Mouse (Mus musculus): ENCODE data around the gene Fbxw9. TPM values are rescaled to one million over a fixed set of nuclear protein-coding genes. Genes with fewer than 3 reads are reported as not detected.

Fbxw9 gene
- 7.7 and 11.9 TPM in 2 replicates for polyA plus RNA-seq (2015; fragmentation: Nextera tagmentation; extraction: Ambion mirVana)

DNA sequence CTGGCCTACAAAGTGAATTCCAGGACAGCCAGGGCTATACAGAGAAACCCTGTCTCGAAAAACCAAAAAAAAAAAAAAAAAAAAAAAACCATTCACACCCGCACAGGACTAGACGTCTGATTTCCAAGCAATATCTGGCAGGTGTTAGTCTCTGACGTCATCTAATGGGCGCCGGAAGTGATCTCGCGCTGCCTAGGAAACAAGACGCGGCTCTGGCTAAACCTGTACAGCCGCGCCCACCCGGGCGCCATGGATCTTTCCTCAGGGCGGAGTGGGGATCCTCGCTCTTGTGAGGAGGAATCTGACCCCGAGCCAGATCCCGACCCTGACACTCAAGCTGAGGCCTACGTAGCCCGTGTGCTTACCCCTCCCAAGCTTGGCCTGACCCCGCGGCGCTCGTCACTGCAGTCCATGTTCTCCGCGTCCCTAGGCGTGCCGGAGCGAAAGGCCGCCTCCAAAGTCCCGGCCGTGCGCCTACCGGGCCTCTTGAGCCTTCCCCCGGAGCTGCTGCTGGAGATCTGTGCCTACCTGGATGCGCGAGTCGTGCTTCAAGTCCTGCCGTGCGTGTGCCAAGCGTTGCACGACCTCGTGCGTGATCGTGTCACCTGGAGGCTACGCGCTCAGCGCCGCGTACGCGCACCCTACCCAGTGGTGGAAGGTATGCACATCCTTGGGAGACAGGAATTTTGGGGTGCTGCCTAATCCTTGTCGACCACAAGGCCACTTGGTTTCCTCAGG is at the start of gene Fbxw9:
TSS of gene Fbxw9 (plus strand) at position 177 of the 738 bp plus-strand sequence.

DNA sequence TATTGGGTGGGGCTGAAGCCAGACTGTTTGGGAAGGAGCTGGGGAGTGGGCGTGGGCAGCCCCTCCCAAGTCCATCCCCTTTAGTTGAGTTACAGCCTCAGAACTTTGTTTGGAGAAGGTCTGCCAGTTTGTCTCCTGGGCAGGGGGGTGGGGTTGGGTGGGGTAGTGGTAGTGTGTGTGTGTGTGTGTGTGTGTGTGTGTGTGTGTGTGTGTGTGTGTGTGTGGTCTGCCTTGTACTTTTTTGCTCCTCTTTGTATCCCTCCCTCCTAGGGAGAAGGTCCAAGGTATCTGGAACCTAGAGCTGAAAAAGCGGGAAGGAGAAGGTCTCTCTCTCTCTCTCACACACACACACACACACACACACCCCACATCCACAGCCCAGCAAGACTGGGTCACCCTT is 45.4 kb upstream of the Fbxw9 start, which contains the start of gene Best2:
TSS of gene Best2 (minus strand) at position 101 of the 400 bp plus-strand sequence.

GRCm38 (mm10) chr8:85025098-85025932 is 34.5 kb upstream of the Fbxw9 start, which contains the start of gene Asna1:
Gene Asna1 (minus strand): TSS chr8:85025281.

DNA sequence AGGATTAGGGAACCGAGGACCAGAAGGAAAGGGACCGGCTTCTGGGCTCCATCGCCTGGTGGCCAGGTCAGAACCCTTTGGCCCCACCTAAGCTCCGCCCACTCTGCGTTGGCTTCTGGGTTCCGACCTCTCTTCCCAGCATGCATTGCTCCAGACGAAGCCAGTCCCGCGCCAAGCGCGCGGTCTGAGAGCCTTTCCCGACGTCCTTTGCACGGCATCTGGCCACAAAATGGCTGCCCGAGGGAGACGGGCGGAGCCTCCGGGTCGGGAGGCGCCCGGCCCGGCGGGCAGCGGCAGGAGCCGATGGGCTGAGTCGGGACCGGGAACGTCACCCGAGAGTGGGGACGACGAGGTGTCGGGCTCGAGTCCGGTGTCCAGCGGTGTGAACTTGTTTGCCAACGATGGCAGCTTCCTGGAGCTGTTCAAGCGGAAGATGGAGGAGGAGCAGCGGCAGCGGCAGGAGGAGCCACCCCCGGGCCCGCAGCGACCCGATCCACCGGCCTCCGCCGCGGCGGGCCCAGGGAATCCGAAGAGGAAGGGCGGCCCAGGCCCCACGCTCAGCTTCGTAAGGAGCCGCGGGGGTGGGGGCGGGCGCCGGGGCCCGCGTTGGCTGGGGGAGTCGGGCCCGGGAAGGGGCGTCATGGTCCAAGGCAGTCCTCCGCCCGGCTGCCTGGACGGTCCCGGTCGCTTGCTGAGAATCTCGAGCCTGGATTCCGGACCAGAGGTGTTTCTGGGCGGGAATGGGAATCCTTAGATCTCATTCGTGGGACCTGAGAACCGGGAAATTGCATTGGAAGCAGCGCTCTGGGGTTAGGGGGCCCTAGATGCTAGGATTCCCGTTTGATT is 33.0 kb upstream of the Fbxw9 start, which contains the start of gene Trir:
TSS of gene Trir (plus strand) at position 154 of the 846 bp plus-strand sequence.

DNA sequence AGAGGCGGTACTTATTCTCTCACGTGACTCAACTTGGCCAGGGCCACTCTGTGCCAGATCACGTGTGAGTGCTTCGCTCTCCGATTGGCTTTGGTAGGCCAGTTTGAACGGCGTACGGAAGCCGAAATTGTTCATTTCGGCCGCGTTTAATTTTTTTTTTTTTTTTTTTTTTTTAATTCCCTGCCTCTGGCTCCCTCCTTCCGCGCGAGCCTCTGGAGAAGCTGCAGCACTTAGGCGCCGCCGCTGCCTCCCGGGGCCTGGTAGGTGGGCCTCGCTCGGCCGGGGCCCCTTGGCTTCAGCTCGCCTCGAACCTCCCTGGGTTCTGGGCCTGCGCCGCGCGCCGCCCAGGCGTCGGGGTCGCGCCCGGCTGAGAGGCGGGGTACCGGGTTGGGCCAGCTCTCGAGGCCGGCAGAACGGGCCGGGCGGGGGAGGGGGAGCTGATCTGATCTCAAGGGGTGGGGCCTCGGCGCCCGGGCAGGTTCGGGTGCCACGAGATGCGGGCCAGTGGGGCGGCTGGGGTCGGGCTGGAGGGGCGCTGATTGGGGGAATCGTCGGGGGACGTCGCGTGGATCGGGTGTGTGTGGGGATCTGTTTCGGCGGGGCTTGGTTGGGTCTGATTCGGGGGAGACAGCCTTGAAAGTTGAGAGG is 23.0 kb upstream of the Fbxw9 start, which contains the start of gene Tnpo2:
TSS of gene Tnpo2 (plus strand) at position 198 of the 648 bp plus-strand sequence.

GRCm38 (mm10) chr8:85067982-85068381 is 8.1 kb downstream of the Fbxw9 start, which contains the start of gene Gm5741:
Gene Gm5741 (minus strand): TSS chr8:85067982.

GRCm38 (mm10) chr8:85071514-85072281 is 11.8 kb downstream of the Fbxw9 start, which contains the start of gene Dhps:
Gene Dhps (plus strand): TSS chr8:85071757.

DNA sequence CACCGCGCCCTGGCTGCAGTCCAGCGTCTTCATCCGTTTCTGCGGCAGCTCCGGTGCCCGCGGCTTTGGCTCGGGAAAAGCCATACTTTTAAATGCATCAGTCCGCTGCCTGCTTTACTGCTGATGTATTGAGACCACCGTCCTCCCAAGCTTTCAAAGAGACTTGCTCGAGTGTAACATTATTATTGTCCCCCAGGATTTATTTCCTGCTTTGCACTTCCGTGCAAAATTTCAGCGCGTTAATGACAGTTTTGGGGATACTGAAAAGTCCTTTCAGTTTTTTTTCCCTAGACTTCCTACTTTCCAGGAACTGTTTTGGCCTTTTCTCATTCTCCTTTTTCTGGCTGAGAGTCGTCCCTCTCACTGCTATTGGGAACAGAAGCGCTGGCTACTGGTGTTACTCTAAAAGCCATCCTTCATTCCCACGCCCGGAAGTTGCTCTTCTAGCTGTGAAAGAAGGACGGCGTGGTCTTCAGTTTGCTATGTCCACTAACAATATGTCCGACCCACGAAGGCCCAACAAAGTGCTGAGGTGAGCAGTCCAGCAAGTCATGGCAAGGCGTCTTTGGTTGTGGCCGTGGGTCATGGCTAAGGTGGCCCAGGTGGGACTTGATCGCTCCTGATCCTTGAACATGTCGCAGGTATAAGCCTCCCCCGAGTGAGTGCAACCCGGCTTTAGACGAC is 20.8 kb downstream of the Fbxw9 start, which contains the start of gene Wdr83os:
TSS of gene Wdr83os (plus strand) at position 209 of the 684 bp plus-strand sequence.

DNA sequence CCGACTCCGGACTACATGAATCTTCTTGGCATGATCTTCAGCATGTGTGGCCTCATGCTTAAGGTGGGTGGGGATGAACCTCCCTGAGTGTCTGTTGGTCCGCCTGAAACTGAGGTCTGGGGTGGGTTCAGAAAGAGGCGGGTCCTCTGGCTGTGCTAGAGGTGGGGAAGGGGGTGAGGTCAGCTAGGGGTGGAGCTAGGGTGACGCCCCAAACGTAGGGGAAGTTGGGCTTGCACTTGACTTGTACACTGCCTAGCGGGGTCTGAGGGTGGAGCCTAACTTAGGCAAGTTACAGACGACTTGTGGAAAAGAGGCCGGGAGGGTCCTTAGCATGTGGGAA is 21.3 kb downstream of the Fbxw9 start, which contains the start of gene Wdr83:
TSS of gene Wdr83 (minus strand) at position 91 of the 340 bp plus-strand sequence.

DNA sequence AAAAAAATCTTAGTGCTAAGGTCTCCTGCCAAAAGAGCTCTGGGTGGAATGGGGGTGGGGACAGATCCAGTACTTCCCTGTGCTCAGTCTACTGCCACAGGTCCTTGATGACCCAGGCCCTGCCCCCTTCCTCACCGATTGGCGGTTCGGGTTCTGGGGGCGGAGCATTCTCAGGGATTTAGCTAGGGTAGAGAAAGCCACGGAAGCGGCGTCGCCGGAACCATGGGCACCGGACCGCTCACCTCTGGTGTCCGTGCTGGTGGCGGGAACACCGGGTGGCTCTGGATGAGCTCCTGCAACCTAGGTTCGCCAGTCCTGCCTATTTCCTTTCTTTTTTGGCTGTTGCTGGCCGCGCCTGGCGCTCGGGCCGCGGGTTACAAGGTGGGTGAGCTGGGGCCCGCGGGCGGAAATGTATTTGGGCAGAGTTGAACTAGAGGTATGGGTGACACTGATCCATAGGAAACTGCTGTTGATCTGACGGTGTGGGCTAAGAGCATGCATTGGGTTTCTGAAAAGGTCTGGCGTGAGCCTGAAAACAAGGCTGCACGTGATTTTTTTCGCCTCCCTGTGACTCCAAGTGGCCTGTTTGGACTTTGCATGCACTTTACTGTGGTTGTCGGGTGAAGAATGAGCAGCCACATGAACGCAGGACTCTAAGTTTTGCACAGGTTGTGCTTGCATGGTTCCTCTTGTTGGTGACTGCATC is 23.4 kb downstream of the Fbxw9 start, which contains the start of gene Man2b1:
TSS of gene Man2b1 (plus strand) at position 163 of the 706 bp plus-strand sequence.

Other genes starting within 250 kb of the Fbxw9 start
- gene Dand5, start 237.2 kb upstream of the Fbxw9 start, polyA plus RNA-seq (2015; fragmentation: Nextera tagmentation; extraction: Ambion mirVana): 3.4 and 3.7 TPM in 2 replicates
- gene Gadd45gip1, start 228.5 kb upstream of the Fbxw9 start, polyA plus RNA-seq (2015; fragmentation: Nextera tagmentation; extraction: Ambion mirVana): 42.0 and 45.4 TPM in 2 replicates
- gene Rad23a, start 219.4 kb upstream of the Fbxw9 start, polyA plus RNA-seq (2015; fragmentation: Nextera tagmentation; extraction: Ambion mirVana): 257 and 273 TPM in 2 replicates
- 262 and 293 TPM in 2 replicates for gene Calr, start 213.1 kb upstream of the Fbxw9 start, polyA plus RNA-seq (2015; fragmentation: Nextera tagmentation; extraction: Ambion mirVana)
- gene Farsa, start 203.1 kb upstream of the Fbxw9 start, polyA plus RNA-seq (2015; fragmentation: Nextera tagmentation; extraction: Ambion mirVana): 63.1 and 64.4 TPM in 2 replicates
- gene Syce2, start 187.9 kb upstream of the Fbxw9 start, polyA plus RNA-seq (2015; fragmentation: Nextera tagmentation; extraction: Ambion mirVana): 100 and 115 TPM in 2 replicates
- 22.5 and 24.8 TPM in 2 replicates for gene Gcdh, start 166.1 kb upstream of the Fbxw9 start, polyA plus RNA-seq (2015; fragmentation: Nextera tagmentation; extraction: Ambion mirVana)
- 323 and 405 TPM in 2 replicates for gene Klf1, start 158.1 kb upstream of the Fbxw9 start, polyA plus RNA-seq (2015; fragmentation: Nextera tagmentation; extraction: Ambion mirVana)
- 29.2 TPM in 2 replicates for gene Dnase2a, start 151.5 kb upstream of the Fbxw9 start, polyA plus RNA-seq (2015; fragmentation: Nextera tagmentation; extraction: Ambion mirVana)
- gene Mast1, start 122.7 kb upstream of the Fbxw9 start, polyA plus RNA-seq (2015; fragmentation: Nextera tagmentation; extraction: Ambion mirVana): 0.22 and 0.30 TPM in 2 replicates
- 0.19 TPM in 1 of 2 replicates, not detected in the other for gene Rtbdn, start 113.1 kb upstream of the Fbxw9 start, polyA plus RNA-seq (2015; fragmentation: Nextera tagmentation; extraction: Ambion mirVana)
- not detected in 2 replicates for gene Gm49661, start 90.6 kb upstream of the Fbxw9 start, polyA plus RNA-seq (2015; fragmentation: Nextera tagmentation; extraction: Ambion mirVana)
- gene Prdx2, start 90.5 kb upstream of the Fbxw9 start, polyA plus RNA-seq (2015; fragmentation: Nextera tagmentation; extraction: Ambion mirVana): 1,795 and 2,054 TPM in 2 replicates
- gene Rnaseh2a, start 90.3 kb upstream of the Fbxw9 start, polyA plus RNA-seq (2015; fragmentation: Nextera tagmentation; extraction: Ambion mirVana): 139 and 165 TPM in 2 replicates
- 22.6 and 26.1 TPM in 2 replicates for gene Junb, start 81.3 kb upstream of the Fbxw9 start, polyA plus RNA-seq (2015; fragmentation: Nextera tagmentation; extraction: Ambion mirVana)
- gene Hook2, start 69.5 kb upstream of the Fbxw9 start, polyA plus RNA-seq (2015; fragmentation: Nextera tagmentation; extraction: Ambion mirVana): 5.2 and 5.7 TPM in 2 replicates
- gene Best2, start 45.5 kb upstream of the Fbxw9 start, polyA plus RNA-seq (2015; fragmentation: Nextera tagmentation; extraction: Ambion mirVana): 0.08 TPM in 1 of 2 replicates, not detected in the other
- gene Asna1, start 34.8 kb upstream of the Fbxw9 start, polyA plus RNA-seq (2015; fragmentation: Nextera tagmentation; extraction: Ambion mirVana): 59.9 and 62.1 TPM in 2 replicates
- gene Trir, start 33.2 kb upstream of the Fbxw9 start, polyA plus RNA-seq (2015; fragmentation: Nextera tagmentation; extraction: Ambion mirVana): 96.0 and 106 TPM in 2 replicates
- gene Tnpo2, start 23.1 kb upstream of the Fbxw9 start, polyA plus RNA-seq (2015; fragmentation: Nextera tagmentation; extraction: Ambion mirVana): 16.3 and 17.1 TPM in 2 replicates
- gene Gm5741, start 7.9 kb downstream of the Fbxw9 start, polyA plus RNA-seq (2015; fragmentation: Nextera tagmentation; extraction: Ambion mirVana): 0.51 TPM in 1 of 2 replicates, not detected in the other
- 34.8 and 37.4 TPM in 2 replicates for gene Dhps, start 11.7 kb downstream of the Fbxw9 start, polyA plus RNA-seq (2015; fragmentation: Nextera tagmentation; extraction: Ambion mirVana)
- gene Wdr83os, start 20.7 kb downstream of the Fbxw9 start, polyA plus RNA-seq (2015; fragmentation: Nextera tagmentation; extraction: Ambion mirVana): 100 and 103 TPM in 2 replicates
- 28.5 and 33.2 TPM in 2 replicates for gene Wdr83, start 21.3 kb downstream of the Fbxw9 start, polyA plus RNA-seq (2015; fragmentation: Nextera tagmentation; extraction: Ambion mirVana)
- gene Man2b1, start 23.2 kb downstream of the Fbxw9 start, polyA plus RNA-seq (2015; fragmentation: Nextera tagmentation; extraction: Ambion mirVana): 41.9 and 56.5 TPM in 2 replicates
- 0.40 and 0.47 TPM in 2 replicates for gene Zfp791, start 63.0 kb downstream of the Fbxw9 start, polyA plus RNA-seq (2015; fragmentation: Nextera tagmentation; extraction: Ambion mirVana)
- not detected in 2 replicates for gene Cks1brt, start 91.9 kb downstream of the Fbxw9 start, polyA plus RNA-seq (2015; fragmentation: Nextera tagmentation; extraction: Ambion mirVana)
- not detected in 2 replicates for gene Olfr371, start 165.9 kb downstream of the Fbxw9 start, polyA plus RNA-seq (2015; fragmentation: Nextera tagmentation; extraction: Ambion mirVana)
- 118 and 132 TPM in 2 replicates for gene Orc6, start 239.6 kb downstream of the Fbxw9 start, polyA plus RNA-seq (2015; fragmentation: Nextera tagmentation; extraction: Ambion mirVana)
- gene Vps35, start 239.7 kb downstream of the Fbxw9 start, polyA plus RNA-seq (2015; fragmentation: Nextera tagmentation; extraction: Ambion mirVana): 83.0 and 83.2 TPM in 2 replicates